14 mouse cellular contexts compared by ENCODE assay signal in genomic region chr1:82386814-82387771, GRCm38 (mm10).
DNase-seq lines count a peak whose midpoint lies in the region; ATAC-seq and TF ChIP-seq lines count a peak whose summit lies in the region.
"Had no signal": no experiment of that assay in that cellular context is flagged by ENCODE, and none has a peak within 500 bp of the region (broad histone marks: within the 10 kb centered on the region; RNA-seq: fewer than 3 reads in every experiment).

No protein-coding gene starts in this region.

- H3K4me2 ChIP-seq in lung, embryonic 14.5 days = no peak overlapping the region
- no peak overlapping the region for H3K4me2 ChIP-seq in hindbrain, embryonic 15.5 days
- H3K4me2 ChIP-seq in neural tube, embryonic 13.5 days = no peak overlapping the region

- no peak overlapping the region for H3K4me3 ChIP-seq in lung, embryonic 14.5 days (ENCODE audit: low read depth, low read length)
- H3K4me3 ChIP-seq in hindbrain, embryonic 15.5 days = no peak overlapping the region
- no peak overlapping the region for H3K4me3 ChIP-seq in neural tube, embryonic 13.5 days
- H3K4me3 ChIP-seq: embryonic facial prominence, embryonic 10.5 days; erythroblast, embryonic 14.5 days; layer of hippocampus, adult 2 months had no signal

- TF ChIP-seq CTCF in lung, embryonic 14.5 days (IDR thresholded peaks at IDR 0.05; ENCODE audit: low read depth) = no peak

- H3K9me3 ChIP-seq in lung, embryonic 14.5 days (ENCODE audit: low read depth, low read length) = no peaks in the 10 kb centered on the region
- H3K9me3 ChIP-seq in hindbrain, embryonic 15.5 days = no peaks in the 10 kb centered on the region
- no peaks in the 10 kb centered on the region for H3K9me3 ChIP-seq in neural tube, embryonic 13.5 days
- H3K9me3 ChIP-seq: embryonic facial prominence, embryonic 10.5 days had no signal

- peaks cover 8% of the 10 kb centered on the region for H3K4me1 ChIP-seq in lung, embryonic 14.5 days (ENCODE audit: insufficient read depth)
- H3K4me1 ChIP-seq in hindbrain, embryonic 15.5 days (replicated peaks) = peaks cover 14% of the 10 kb centered on the region
- peaks cover 35% of the 10 kb centered on the region for H3K4me1 ChIP-seq in neural tube, embryonic 13.5 days (replicated peaks)

- DNase-seq in embryo, embryonic 10 days (ENCODE audit: low spot score) = peak; percentile 21
- no peak for DNase-seq in embryo, embryonic 9.5 days (ENCODE audit: extremely low spot score)
- peak; percentile 45 for DNase-seq in lung, embryonic 14.5 days
- no peak for DNase-seq in lung, adult 18-20 months
- no peak for DNase-seq in frontal cortex, postnatal 36 days (ENCODE audit: low spot score in 2 of 2)
- DNase-seq in thymus, postnatal 4 days = no peak
- DNase-seq: adrenal gland, adult 8-10 months; cerebellum, adult 9-11 months; thymus, postnatal 14 days had no signal

- no peak overlapping the region for H3K9ac ChIP-seq in lung, embryonic 14.5 days
- no peak overlapping the region for H3K9ac ChIP-seq in hindbrain, embryonic 15.5 days
- no peak overlapping the region for H3K9ac ChIP-seq in neural tube, embryonic 13.5 days

- 65% methylated on average over 6 of the region's 6 CpGs for WGBS in lung, embryonic 14.5 days
- WGBS in hindbrain, embryonic 15.5 days = 24% methylated on average over 6 of the region's 6 CpGs
- 13% methylated on average over 6 of the region's 6 CpGs for WGBS in neural tube, embryonic 13.5 days

- H3K27ac ChIP-seq in lung, embryonic 14.5 days (ENCODE audit: low read depth) = no peak overlapping the region
- no peak overlapping the region for H3K27ac ChIP-seq in hindbrain, embryonic 15.5 days (replicated peaks)
- H3K27ac ChIP-seq in neural tube, embryonic 13.5 days (replicated peaks) = peak overlapping the region; percentile 64
- H3K27ac ChIP-seq: embryonic facial prominence, embryonic 10.5 days; layer of hippocampus, adult 2 months had no signal

- ATAC-seq in lung, embryonic 14.5 days (ENCODE audit: insufficient read depth) = no peak
- ATAC-seq in hindbrain, embryonic 15.5 days (ENCODE audit: low FRiP score, low read depth) = 0 out of 2 replicates have a peak, but pooled peaks have one; percentile 38
- ATAC-seq in neural tube, embryonic 13.5 days (ENCODE audit: low read depth) = peak; percentile 73

- no peaks in the 10 kb centered on the region; the same call in 1 of the 2 replicates for H3K36me3 ChIP-seq in lung, embryonic 14.5 days (ENCODE audit: insufficient read depth)
- no peaks in the 10 kb centered on the region for H3K36me3 ChIP-seq in hindbrain, embryonic 15.5 days
- H3K36me3 ChIP-seq in neural tube, embryonic 13.5 days = no peaks in the 10 kb centered on the region
- H3K36me3 ChIP-seq: embryonic facial prominence, embryonic 10.5 days had no signal

- no peaks in the 10 kb centered on the region for H3K27me3 ChIP-seq in lung, embryonic 14.5 days (ENCODE audit: insufficient read depth, low read length)
- no peaks in the 10 kb centered on the region for H3K27me3 ChIP-seq in hindbrain, embryonic 15.5 days
- H3K27me3 ChIP-seq in neural tube, embryonic 13.5 days = no peaks in the 10 kb centered on the region

Comparison
In these comparisons a context has a peak if more than half of its experiments do, and no peak if none do; other contexts are left out.
1. DNase-seq: peak in embryo, embryonic 10 days (single experiment) and lung, embryonic 14.5 days (single experiment); none in embryo, embryonic 9.5 days (single experiment), lung, adult 18-20 months (0 of 2), frontal cortex, postnatal 36 days (0 of 2) and thymus, postnatal 4 days (single experiment).